Mouse (Mus musculus): ENCODE measurements around the gene Rcbtb1. TPM values are rescaled to one million over a fixed set of nuclear protein-coding genes. Genes with fewer than 3 reads are reported as not detected.

Gene Rcbtb1
- 15.4 and 16.2 TPM in 2 replicates for polyA plus RNA-seq (2012; rRNA removed)

GRCm38 (mm10) chr14:59200711-59201603, at the start of gene Rcbtb1:
Gene Rcbtb1, plus strand, starts transcription at chr14:59201209.

DNA sequence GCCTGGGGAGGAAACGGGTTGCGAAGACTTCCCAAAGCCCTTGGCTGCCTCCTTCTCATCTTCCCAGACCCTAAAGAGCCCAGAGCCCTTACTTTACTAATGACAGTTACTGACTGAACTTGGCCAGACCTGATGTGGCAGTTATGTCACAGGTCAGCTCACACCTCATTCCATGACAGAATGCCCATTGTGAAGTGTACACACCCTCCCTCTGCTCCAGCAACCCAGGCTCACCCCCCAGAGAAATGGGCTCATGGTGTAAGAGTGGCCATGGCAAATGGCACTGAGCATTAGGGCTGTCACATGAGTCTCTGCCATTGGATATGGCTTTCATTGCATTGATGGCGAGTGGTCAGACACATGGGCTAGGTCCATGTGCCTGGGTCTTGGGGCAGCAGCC, 22.4 kb upstream of the Rcbtb1 start, which contains the start of gene Gm5142:
Gm5142 (minus strand) TSS at position 101 of the 400 bp plus-strand sequence.

DNA sequence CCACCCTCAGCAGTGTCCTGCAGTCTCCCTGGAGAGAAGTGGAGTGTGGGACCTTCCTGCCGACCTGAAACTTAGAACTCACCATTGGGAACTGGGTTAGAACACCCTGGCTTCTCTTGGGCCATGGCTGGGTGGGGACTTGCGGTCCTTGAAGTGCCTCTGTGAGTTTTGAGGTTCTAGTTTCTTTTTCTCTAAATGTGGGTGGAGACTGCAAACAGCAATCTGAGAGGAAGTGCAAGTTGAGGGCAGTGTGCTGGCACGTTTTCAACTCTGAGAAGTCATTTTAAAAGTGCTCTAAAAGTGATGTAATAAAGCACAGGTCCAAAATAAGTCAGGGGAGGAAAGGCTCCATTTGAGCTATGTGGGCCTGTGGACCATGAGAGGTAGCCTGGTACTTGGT, 59.0 kb downstream of the Rcbtb1 start, which contains the start of gene Gm6904:
Gm6904 (minus strand) TSS at position 161 of the 400 bp plus-strand sequence.

Other genes starting within 250 kb of the Rcbtb1 start
- not detected in 2 replicates for gene 1700129C05Rik, start 58.3 kb upstream of the Rcbtb1 start, polyA plus RNA-seq (2012; rRNA removed)
- gene Gm5142, start 22.5 kb upstream of the Rcbtb1 start, polyA plus RNA-seq (2012; rRNA removed) = not detected in 2 replicates
- 0.05 and 0.06 TPM in 2 replicates for gene Gm6904, start 59.0 kb downstream of the Rcbtb1 start, polyA plus RNA-seq (2012; rRNA removed)
- gene Phf11a, start 96.3 kb downstream of the Rcbtb1 start, polyA plus RNA-seq (2012; rRNA removed) = 0.72 and 1.1 TPM in 2 replicates
- 2.5 and 2.7 TPM in 2 replicates for gene Phf11b, start 140.1 kb downstream of the Rcbtb1 start, polyA plus RNA-seq (2012; rRNA removed)
- gene Phf11d, start 164.3 kb downstream of the Rcbtb1 start, polyA plus RNA-seq (2012; rRNA removed) = 5.0 and 6.2 TPM in 2 replicates
- gene Phf11c, start 194.2 kb downstream of the Rcbtb1 start, polyA plus RNA-seq (2012; rRNA removed) = 1.0 TPM in 2 replicates
- gene Setdb2, start 239.7 kb downstream of the Rcbtb1 start, polyA plus RNA-seq (2012; rRNA removed) = 5.4 and 5.6 TPM in 2 replicates
- gene Cab39l, start 239.8 kb downstream of the Rcbtb1 start, polyA plus RNA-seq (2012; rRNA removed) = 9.0 and 10.3 TPM in 2 replicates

Data from liver, embryonic 18 days (tissue).